Mouse (Mus musculus) ES-E14 (cell line): ENCODE measurements at regions not wholly inside any gene's neighbourhood (a gene's known extent, or its start where the extent isn't known, plus 50 kb on each side); places are given as distances from the start of the nearest gene placed in this dataset.

Experiments used
- DNase-seq: peaks from one replicate; pipeline ENCODE4 v3.0.0-alpha.2; 2013; ENCODE audit warnings: low read depth, low spot score
- H3K27ac ChIP-seq: 2 replicates; pipeline ENCODE4 v1.5.1; 2012; ENCODE audit warnings: low read depth, mild to moderate bottlenecking, low read length, moderate library complexity, mixed read lengths; ENCODE audit not compliant: poor library complexity, insufficient read depth, severe bottlenecking
- H3K36me3 ChIP-seq: 2 replicates; pipeline ENCODE4 v1.6.1; 2012; ENCODE audit warnings: mild to moderate bottlenecking, low read length, moderate library complexity, mixed read lengths; ENCODE audit not compliant: control insufficient read depth, poor library complexity, insufficient read depth, severe bottlenecking
- H3K4me1 ChIP-seq, 2 experiments: fragments of 150-350 bp in 1 of 2; sonication (generic) in 1 of 2; 2 replicates each; pipeline ENCODE4 v1.6.1; 2012; ENCODE audit warnings: low read length in 2 of 2, mild to moderate bottlenecking in 1 of 2, mixed read lengths in 1 of 2; ENCODE audit not compliant: control insufficient read depth in 2 of 2, insufficient read depth in 2 of 2, poor library complexity in 1 of 2
- H3K4me3 ChIP-seq, 2 experiments: fragments of 150-350 bp in 1 of 2; sonication (generic) in 1 of 2; 2 replicates each; pipeline ENCODE4 v1.5.1; 2012; ENCODE audit warnings: low read length in 2 of 2, low read depth in 1 of 2, mild to moderate bottlenecking in 1 of 2, mixed read lengths in 1 of 2; ENCODE audit not compliant: insufficient read depth in 1 of 2, poor library complexity in 1 of 2, severe bottlenecking in 1 of 2
- H3K9ac ChIP-seq: 2 replicates; pipeline ENCODE4 v1.6.1; 2012; ENCODE audit warnings: low read depth, mild to moderate bottlenecking, low read length, mixed read lengths; ENCODE audit not compliant: poor library complexity, insufficient read depth, severe bottlenecking
- H3K9me3 ChIP-seq: fragments of 150-350 bp; sonication (generic); 2 replicates; pipeline ENCODE4 v1.6.1; 2012; ENCODE audit warnings: low read depth, mild to moderate bottlenecking, low read length; ENCODE audit not compliant: control insufficient read depth, insufficient read depth
- CHD2 ChIP-seq: IDR thresholded peaks from 2 replicates; pipeline ENCODE4 v1.6.1; 2014; ENCODE audit warnings: mild to moderate bottlenecking, low read depth, low read length, inconsistent platforms
- MAFK ChIP-seq: IDR thresholded peaks from 2 replicates; pipeline ENCODE4 v1.6.1; 2014; ENCODE audit warnings: mild to moderate bottlenecking, low read depth, low read length, inconsistent platforms; ENCODE audit not compliant: insufficient read depth
- ZC3H11A ChIP-seq: IDR thresholded peaks from 2 replicates; pipeline ENCODE4 v1.6.1; 2012; ENCODE audit warnings: low read depth, mild to moderate bottlenecking, inconsistent platforms, low read length, borderline replicate concordance
- ZNF384 ChIP-seq: IDR thresholded peaks from 2 replicates; pipeline ENCODE4 v1.6.1; 2012; ENCODE audit warnings: low read depth, low read length, inconsistent platforms
- in situ Hi-C, 2 experiments: fragments of 600-800 bp; cut with MboI; formaldehyde crosslinking; loops; one replicate each; pipeline ENCODE4 v1.15.1; 2025; ENCODE audit warnings: low sequenced_read_pairs in 2 of 2, inconsistent platforms in 1 of 2; ENCODE audit not compliant: unreplicated experiment in 2 of 2

DNA sequence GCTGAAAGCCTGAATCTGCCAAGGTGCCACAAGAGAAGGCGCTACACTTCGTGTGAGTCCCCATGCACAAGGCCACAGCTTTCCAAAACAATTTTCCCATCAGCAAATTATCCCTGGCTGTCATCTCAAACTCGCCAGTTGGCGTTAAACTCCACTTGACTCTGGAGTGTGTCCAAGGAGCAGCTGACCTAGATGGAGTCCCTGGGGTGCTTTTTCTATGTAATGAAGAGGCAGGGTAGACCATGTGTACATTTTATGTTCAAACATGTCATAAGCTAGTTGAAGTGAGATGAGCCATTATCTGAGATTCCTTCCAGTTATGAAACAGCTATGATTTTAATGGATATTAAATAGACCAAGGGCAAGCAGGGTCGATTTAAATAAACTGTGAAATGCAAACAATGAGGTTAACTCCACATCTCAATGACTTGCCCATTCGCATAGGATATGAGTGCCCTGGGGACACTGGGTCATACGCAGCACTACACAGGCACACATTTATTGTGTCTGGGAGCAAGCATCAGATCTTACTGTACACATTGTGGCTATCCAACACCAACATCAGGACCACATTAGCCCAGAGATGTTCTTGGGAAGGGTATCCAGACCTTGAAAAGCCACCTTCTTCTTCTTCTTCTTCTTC lies 51.0 kb upstream of the Sfswap start:
- Histone ChIP-seq H3K4me1 (peaks cover 0 to 2% of the 10 kb centered on the region in 2 experiments; a peak in 1 of 4 replicates), H3K9me3 (no peaks in the 10 kb centered on the region), H3K9ac (no peak overlapping the region), H3K36me3 (no peaks in the 10 kb centered on the region), H3K27ac (no peak overlapping the region), H3K4me3 (no peak overlapping the region)
- no peak for TF ChIP-seq MAFK
- no peak for TF ChIP-seq ZC3H11A
- no peak for TF ChIP-seq ZNF384
- TF ChIP-seq CHD2, result no peak
- no peak for DNase-seq
- in situ Hi-C loops, result no loop called here
